Mouse (Mus musculus) C2C12 (cell line): ENCODE results near the gene Qtrt1.

Source experiments
- CEBPB ChIP-seq: IDR thresholded peaks from one replicate; pipeline ENCODE4 v1.6.1; 2011; ENCODE audit warnings: low read depth, mild to moderate bottlenecking, control low read depth, moderate library complexity
- CTCF ChIP-seq: IDR thresholded peaks from one replicate; pipeline ENCODE4 v1.5.1; 2011; ENCODE audit not compliant: control insufficient read depth, insufficient read depth, insufficient read length
- FOSL1 ChIP-seq: IDR thresholded peaks from one replicate; pipeline ENCODE4 v1.8.0; 2011; ENCODE audit warnings: mild to moderate bottlenecking, low read length; ENCODE audit not compliant: poor library complexity, insufficient read depth, severe bottlenecking
- MAX ChIP-seq: IDR thresholded peaks from one replicate; pipeline ENCODE4 v1.6.1; 2011; ENCODE audit warnings: mild to moderate bottlenecking, control low read depth
- MYOD1 ChIP-seq: IDR thresholded peaks from one replicate; pipeline ENCODE4 v1.6.1; 2011; ENCODE audit warnings: low read depth; ENCODE audit not compliant: control insufficient read depth, insufficient read length
- MYOG ChIP-seq: IDR thresholded peaks from one replicate; pipeline ENCODE4 v1.6.1; 2011; ENCODE audit not compliant: control insufficient read depth, insufficient read length; ENCODE audit errors: extremely low read depth
- USF1 ChIP-seq: IDR thresholded peaks from one replicate; pipeline ENCODE4 v1.6.1; 2011; ENCODE audit warnings: low read depth, mild to moderate bottlenecking, control low read depth, moderate library complexity

DNA sequence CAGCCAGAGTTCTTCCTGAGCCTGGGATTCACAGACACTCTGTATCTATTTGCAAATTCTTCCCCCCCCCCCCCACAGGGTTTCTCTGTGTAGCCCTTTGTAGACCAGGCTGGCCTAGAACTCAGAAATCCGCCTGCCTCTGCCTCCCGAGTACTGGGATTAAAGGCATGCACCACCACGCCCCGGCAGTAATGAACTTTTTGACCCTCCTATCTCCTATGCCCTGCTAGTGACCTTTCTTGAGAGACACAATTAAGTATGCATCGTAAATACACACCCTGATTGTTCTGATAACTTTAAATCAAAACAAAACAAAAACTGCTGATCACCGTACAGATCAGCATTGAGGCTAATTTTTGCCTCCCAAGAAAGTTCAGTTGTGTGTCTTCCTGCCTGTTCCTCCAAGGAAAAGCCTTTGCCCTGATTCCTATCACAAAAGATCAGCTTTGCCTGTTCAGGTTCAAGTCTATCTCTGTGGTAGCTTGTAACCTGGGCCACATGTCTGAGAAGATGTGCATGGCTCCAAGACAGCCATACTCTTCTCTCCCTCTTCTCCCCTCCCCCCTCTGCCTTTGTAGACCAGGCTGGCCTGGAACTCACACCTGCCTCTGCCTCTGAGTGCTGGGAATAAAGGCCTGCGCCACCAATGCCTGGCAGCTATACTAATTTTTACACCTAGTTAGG is 44.8 kb downstream of the Qtrt1 start:
- TF ChIP-seq CTCF (no peak), USF1 (no peak), MYOG (no peak), CEBPB (no peak), MAX (no peak), FOSL1 (no peak), MYOD1 (no peak)
